Mouse (Mus musculus) MEL (cell line): Measurements from ENCODE around the gene Rasgrp3. TPM values are rescaled to one million over a fixed set of nuclear protein-coding genes. Genes with fewer than 3 reads are reported as not detected.

Source experiments
- DNase-seq: peaks from one replicate; pipeline ENCODE4 v3.0.0; 2011; ENCODE audit warnings: low read depth, low spot score
- H3K27ac ChIP-seq: 2 replicates; pipeline ENCODE4 v1.5.1; 2012; ENCODE audit warnings: low read depth, mild to moderate bottlenecking, control low read depth, low read length, moderate library complexity; ENCODE audit not compliant: control insufficient read depth
- H3K27me3 ChIP-seq, 2 experiments: fragments of 150-350 bp in 1 of 2; sonication (generic) in 1 of 2; 2 replicates each; pipeline ENCODE4 v1.6.1; 2012; ENCODE audit warnings: low read length in 2 of 2, mild to moderate bottlenecking in 2 of 2, improper control_type of control experiment in 1 of 2, moderate library complexity in 1 of 2; ENCODE audit not compliant: insufficient read depth in 2 of 2, control insufficient read depth in 1 of 2
- H3K36me3 ChIP-seq, 2 experiments: 2 replicates each; pipeline ENCODE4 v1.6.1; 2012 to 2014; ENCODE audit warnings: low read length in 2 of 2, improper control_type of control experiment in 1 of 2, inconsistent platforms in 1 of 2, mild to moderate bottlenecking in 1 of 2; ENCODE audit not compliant: insufficient read depth in 2 of 2, control insufficient read depth in 1 of 2
- H3K4me1 ChIP-seq, 2 experiments: fragments of 150-350 bp in 1 of 2; sonication (generic) in 1 of 2; 2 replicates each; pipeline ENCODE4 v1.6.1; 2012; ENCODE audit warnings: low read length in 2 of 2, improper control_type of control experiment in 1 of 2, mild to moderate bottlenecking in 1 of 2; ENCODE audit not compliant: insufficient read depth in 2 of 2, control insufficient read depth in 1 of 2
- H3K4me3 ChIP-seq, 2 experiments: fragments of 150-350 bp in 1 of 2; sonication (generic) in 1 of 2; 2 replicates each; pipeline ENCODE4 v1.5.1; 2012; ENCODE audit warnings: low read depth in 2 of 2, low read length in 2 of 2, mild to moderate bottlenecking in 2 of 2, moderate library complexity in 2 of 2, control low read depth in 1 of 2, improper control_type of control experiment in 1 of 2; ENCODE audit not compliant: control insufficient read depth in 1 of 2, insufficient read depth in 1 of 2
- H3K79me2 ChIP-seq: 2 replicates; pipeline ENCODE4 v1.6.1; 2012; ENCODE audit warnings: mild to moderate bottlenecking, low read length, moderate library complexity; ENCODE audit not compliant: control insufficient read depth, poor library complexity, insufficient read depth
- H3K9ac ChIP-seq: 2 replicates; pipeline ENCODE4 v1.6.1; 2012; ENCODE audit warnings: low read depth, mild to moderate bottlenecking, control low read depth, low read length, moderate library complexity; ENCODE audit not compliant: control insufficient read depth, poor library complexity, severe bottlenecking
- H3K9me3 ChIP-seq: fragments of 150-350 bp; sonication (generic); replicated peaks from 2 replicates; pipeline ENCODE4 v1.6.1; 2012; ENCODE audit warnings: mild to moderate bottlenecking, low read length, improper control_type of control experiment, moderate library complexity; ENCODE audit not compliant: insufficient read depth
- CHD1 ChIP-seq: IDR thresholded peaks from 2 replicates; pipeline ENCODE4 v1.6.1; 2012; ENCODE audit warnings: low read depth, mild to moderate bottlenecking, inconsistent platforms, low read length, improper control_type of control experiment
- E2F4 ChIP-seq: IDR thresholded peaks from 2 replicates; pipeline ENCODE4 v1.6.1; 2011; ENCODE audit warnings: low read depth, low read length, improper control_type of control experiment, borderline replicate concordance
- GABPA ChIP-seq: IDR thresholded peaks from 2 replicates; pipeline ENCODE4 v1.6.1; 2012; ENCODE audit warnings: low read depth, mild to moderate bottlenecking, inconsistent platforms, low read length, improper control_type of control experiment, moderate library complexity
- JUND ChIP-seq: IDR thresholded peaks from 2 replicates; pipeline ENCODE4 v1.6.1; 2011; ENCODE audit warnings: low read depth, mild to moderate bottlenecking, improper control_type of control experiment, low read length
- MAFK ChIP-seq: IDR thresholded peaks from 2 replicates; pipeline ENCODE4 v1.6.1; 2011; ENCODE audit warnings: low read depth, mild to moderate bottlenecking, low read length, improper control_type of control experiment, borderline replicate concordance
- MEF2A ChIP-seq: IDR thresholded peaks from 2 replicates; pipeline ENCODE4 v1.6.1; 2014; ENCODE audit warnings: low read depth, mild to moderate bottlenecking, inconsistent platforms, low read length, improper control_type of control experiment; ENCODE audit not compliant: poor library complexity, insufficient replicate concordance, severe bottlenecking; ENCODE audit errors: extremely low read depth
- MXI1 ChIP-seq: IDR thresholded peaks from 2 replicates; pipeline ENCODE4 v1.6.1; 2011; ENCODE audit warnings: mild to moderate bottlenecking, low read depth, low read length, improper control_type of control experiment
- MYC ChIP-seq: IDR thresholded peaks from 2 replicates; pipeline ENCODE4 v1.6.1; 2011; ENCODE audit warnings: low read depth, mild to moderate bottlenecking, low read length, improper control_type of control experiment, moderate library complexity
- NRF1 ChIP-seq: IDR thresholded peaks from 2 replicates; pipeline ENCODE4 v1.6.1; 2014; ENCODE audit warnings: low read depth, mild to moderate bottlenecking, inconsistent platforms, low read length, improper control_type of control experiment, moderate library complexity; ENCODE audit not compliant: poor library complexity, insufficient read depth, severe bottlenecking
- POLR2A ChIP-seq, 2 experiments: IDR thresholded peaks; 2 replicates each; pipeline ENCODE4 v1.6.1; 2011 to 2012; ENCODE audit warnings: low read length in 2 of 2, mild to moderate bottlenecking in 2 of 2, control low read depth in 1 of 2, improper control_type of control experiment in 1 of 2, low read depth in 1 of 2, moderate library complexity in 1 of 2; ENCODE audit not compliant: control insufficient read depth in 1 of 2, insufficient read depth in 1 of 2, poor library complexity in 1 of 2
- RCOR1 ChIP-seq: IDR thresholded peaks from 2 replicates; pipeline ENCODE4 v1.6.1; 2012; ENCODE audit warnings: low read depth, mild to moderate bottlenecking, inconsistent platforms, low read length, improper control_type of control experiment
- SIN3A ChIP-seq: IDR thresholded peaks from 2 replicates; pipeline ENCODE4 v1.6.1; 2012; ENCODE audit warnings: low read length, improper control_type of control experiment, inconsistent platforms
- TCF12 ChIP-seq: IDR thresholded peaks from 2 replicates; pipeline ENCODE4 v1.6.1; 2014; ENCODE audit warnings: low read depth, mild to moderate bottlenecking, inconsistent platforms, low read length, improper control_type of control experiment, moderate library complexity
- USF2 ChIP-seq, 2 experiments: IDR thresholded peaks; 2 replicates each; pipeline ENCODE4 v1.6.1; 2011 to 2012; ENCODE audit warnings: improper control_type of control experiment in 2 of 2, low read length in 2 of 2, borderline replicate concordance in 1 of 2, inconsistent platforms in 1 of 2, low read depth in 1 of 2, mild to moderate bottlenecking in 1 of 2; ENCODE audit not compliant: insufficient read depth in 1 of 2
- ZC3H11A ChIP-seq: IDR thresholded peaks from 2 replicates; pipeline ENCODE4 v1.6.1; 2012; ENCODE audit warnings: low read depth, mild to moderate bottlenecking, inconsistent platforms, low read length, improper control_type of control experiment
- ZKSCAN1 ChIP-seq: IDR thresholded peaks from 2 replicates; pipeline ENCODE4 v1.6.1; 2012; ENCODE audit warnings: low read depth, mild to moderate bottlenecking, inconsistent platforms, low read length, improper control_type of control experiment, moderate library complexity
- ZMIZ1 ChIP-seq: IDR thresholded peaks from 2 replicates; pipeline ENCODE4 v1.6.1; 2012; ENCODE audit warnings: low read depth, mild to moderate bottlenecking, inconsistent platforms, low read length, improper control_type of control experiment, moderate library complexity
- polyA plus RNA-seq, 2 experiments: library from polyadenylated mRNA; stranded (reverse) in 1 of 2; unstranded in 1 of 2; fragments of >175 nt in 1 of 2; fragments of >200 nt in 1 of 2; gene quantifications; 2 replicates each; pipeline versions ENCODE4 v1.2.1 to v1.2.4; 2012; ENCODE audit warnings: low replicate concordance in 2 of 2, low read depth in 1 of 2; ENCODE audit not compliant: insufficient read length in 2 of 2, insufficient read depth in 1 of 2, missing spikeins in 1 of 2
- total RNA-seq: library from RNA; depleted of rRNA; stranded (reverse); fragments of 300-350 nt; gene quantifications from 2 replicates; pipeline ENCODE4 v1.2.3, GENCODE M21; 2012

Gene Rasgrp3
- total and polyA plus RNA-seq, 3 experiments = not detected

DNA sequence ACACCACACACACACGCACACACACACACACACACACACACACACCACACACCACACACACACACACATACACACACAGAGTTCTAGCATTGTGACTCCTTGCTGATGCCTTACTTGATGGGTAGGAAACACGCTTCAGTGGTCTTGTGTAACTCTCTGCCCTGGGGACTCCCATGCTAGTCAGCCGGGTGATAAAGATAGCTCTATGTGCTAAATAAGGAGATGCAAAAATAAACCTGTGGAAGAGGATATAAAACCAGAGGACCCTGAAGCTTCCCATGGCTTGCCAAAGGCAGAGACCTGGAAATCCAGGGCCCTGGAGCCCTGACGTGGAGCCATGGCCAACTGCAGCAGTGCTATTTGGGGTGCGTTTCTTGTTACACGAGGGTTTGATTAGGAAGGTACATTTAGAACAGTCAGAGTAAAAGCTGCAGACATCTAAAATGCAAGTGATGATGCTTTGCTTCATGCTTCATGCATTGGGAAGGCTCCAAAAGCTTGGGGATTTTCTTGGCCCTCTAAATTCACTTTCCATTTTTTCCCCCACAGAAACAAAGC lies 7.4 kb downstream of the Rasgrp3 start:
- Histone ChIP-seq H3K4me3 (no peak overlapping the region), H3K36me3 (no peaks in the 10 kb centered on the region), H3K27ac (no peak overlapping the region), H3K79me2 (no peaks in the 10 kb centered on the region), H3K27me3 (no peaks in the 10 kb centered on the region), H3K9me3 (no peaks in the 10 kb centered on the region), H3K4me1 (no peaks in the 10 kb centered on the region), H3K9ac (no peak overlapping the region)
- no peak for TF ChIP-seq SIN3A
- no peak for TF ChIP-seq MXI1
- TF ChIP-seq GABPA = no peak
- TF ChIP-seq MYC = no peak
- TF ChIP-seq RCOR1 = no peak
- TF ChIP-seq E2F4 = no peak
- DNase-seq = no peak

DNA sequence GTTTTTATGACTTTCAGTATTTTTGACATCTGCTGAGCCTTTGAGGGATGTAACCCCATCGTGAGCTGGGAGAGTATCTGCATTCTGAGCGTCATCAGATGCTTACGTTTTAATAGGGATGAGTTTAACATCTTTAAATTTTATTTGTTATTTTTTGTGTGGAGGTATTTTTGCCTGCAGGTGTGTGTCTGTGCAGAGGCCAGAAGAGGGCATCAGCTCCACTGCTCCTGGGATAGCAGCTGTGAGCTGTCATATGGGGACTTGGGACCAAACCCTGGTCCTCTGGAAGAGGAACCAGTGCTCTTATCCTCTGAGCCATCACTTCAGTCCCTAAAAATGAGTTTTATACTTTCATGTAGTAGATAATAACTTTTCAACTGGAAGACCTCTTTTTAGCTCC lies 12.6 kb downstream of the Rasgrp3 start:
- Histone ChIP-seq H3K27me3 (no peaks in the 10 kb centered on the region), H3K79me2 (no peaks in the 10 kb centered on the region), H3K4me1 (no peaks in the 10 kb centered on the region), H3K36me3 (no peaks in the 10 kb centered on the region), H3K27ac (no peak overlapping the region), H3K4me3 (no peak overlapping the region), H3K9me3 (no peaks in the 10 kb centered on the region), H3K9ac (no peak overlapping the region)
- DNase-seq = no peak
- TF ChIP-seq MEF2A (no peak), ZMIZ1 (no peak), CHD1 (no peak), JUND (no peak)

- H3K9ac ChIP-seq = no peak overlapping the region
Measured at GRCm38 (mm10) chr17:75449022-75449421, 13.3 kb downstream of the Rasgrp3 start.

More at GRCm38 (mm10) chr17:75449022-75449421, 13.3 kb downstream of the Rasgrp3 start:
- no peak for DNase-seq
- H3K9me3 ChIP-seq = no peaks in the 10 kb centered on the region
- TF ChIP-seq USF2 (IDR thresholded peaks at IDR 0.05; ENCODE audit: borderline replicate concordance in 1 of 2, insufficient read depth in 1 of 2, low read depth in 1 of 2, low read length in 2 of 2) (no peak), E2F4 (no peak), ZKSCAN1 (no peak), POLR2A (IDR thresholded peaks at IDR 0.05; ENCODE audit: control insufficient read depth in 1 of 2, insufficient read depth in 1 of 2, low read depth in 1 of 2, low read length in 2 of 2, poor library complexity in 1 of 2) (no peak), NRF1 (no peak), TCF12 (no peak), MAFK (no peak), JUND (no peak), GABPA (no peak), ZC3H11A (no peak), ZMIZ1 (no peak)
- H3K79me2 ChIP-seq = no peaks in the 10 kb centered on the region
- no peaks in the 10 kb centered on the region for H3K27me3 ChIP-seq
- H3K4me1 ChIP-seq = no peaks in the 10 kb centered on the region
- H3K4me3 ChIP-seq = no peak overlapping the region
- H3K27ac ChIP-seq = no peak overlapping the region
- no peaks in the 10 kb centered on the region for H3K36me3 ChIP-seq
